Comparison of ENCODE assay signal across 11 mouse cellular contexts in genomic region chr4:45818814-45819207, GRCm38 (mm10). TPM values are rescaled to one million over a fixed set of nuclear protein-coding genes. Genes with fewer than 3 reads are reported as not detected.
DNase-seq lines count a peak whose midpoint lies in the region; ATAC-seq and TF ChIP-seq lines count a peak whose summit lies in the region.
"Had no signal": no experiment of that assay in that cellular context is flagged by ENCODE, and none has a peak within 500 bp of the region (broad histone marks: within the 10 kb centered on the region; RNA-seq: fewer than 3 reads in every experiment).

No protein-coding gene starts in this region.

- no peak overlapping the region for H3K9ac ChIP-seq in lung, embryonic 14.5 days
- H3K9ac ChIP-seq in forebrain, postnatal 0 days = peak overlapping the region; percentile 50
- no peak overlapping the region for H3K9ac ChIP-seq in liver, embryonic 13.5 days

- no peak; the same call in 1 of the 2 replicates for ATAC-seq in lung, embryonic 14.5 days (ENCODE audit: insufficient read depth)
- ATAC-seq in forebrain, postnatal 0 days = no peak; the same call in 1 of the 2 replicates
- ATAC-seq in liver, embryonic 13.5 days (ENCODE audit: low read depth) = no peak

- H3K9me3 ChIP-seq in lung, embryonic 14.5 days (ENCODE audit: low read depth, low read length) = no peaks in the 10 kb centered on the region
- H3K9me3 ChIP-seq in forebrain, postnatal 0 days (ENCODE audit: low read length) = no peaks in the 10 kb centered on the region
- H3K9me3 ChIP-seq in liver, embryonic 13.5 days (replicated peaks) = no peaks in the 10 kb centered on the region

- no peak overlapping the region for H3K4me3 ChIP-seq in lung, embryonic 14.5 days (ENCODE audit: low read depth, low read length)
- peak overlapping the region; percentile 17; the same call in 1 of the 2 replicates for H3K4me3 ChIP-seq in forebrain, postnatal 0 days (ENCODE audit: low read depth, low read length)
- no peak overlapping the region for H3K4me3 ChIP-seq in liver, embryonic 13.5 days (replicated peaks)
- no peak overlapping the region for H3K4me3 ChIP-seq in cerebellum, adult 2 months (replicated peaks; ENCODE audit: insufficient read depth, low read depth, low read length)

- TF ChIP-seq CTCF in lung, embryonic 14.5 days (IDR thresholded peaks at IDR 0.05; ENCODE audit: low read depth) = no peak
- no peak for TF ChIP-seq CTCF in forebrain, postnatal 0 days (IDR thresholded peaks at IDR 0.05; ENCODE audit: low read depth)
- no peak for TF ChIP-seq CTCF in cerebellum, adult 2 months (IDR thresholded peaks at IDR 0.05; ENCODE audit: borderline replicate concordance, insufficient read depth, low read depth, low read length)

- peaks cover 13% of the 10 kb centered on the region for H3K4me1 ChIP-seq in lung, embryonic 14.5 days (ENCODE audit: insufficient read depth)
- peaks cover 36% of the 10 kb centered on the region for H3K4me1 ChIP-seq in forebrain, postnatal 0 days (ENCODE audit: insufficient read depth)
- peaks cover 4% of the 10 kb centered on the region; the same call in 1 of the 2 replicates for H3K4me1 ChIP-seq in liver, embryonic 13.5 days (replicated peaks)
- H3K4me1 ChIP-seq in cerebellum, adult 2 months (ENCODE audit: control insufficient read depth, insufficient read depth, low read length) = no peaks in the 10 kb centered on the region

- H3K36me3 ChIP-seq in lung, embryonic 14.5 days (ENCODE audit: insufficient read depth) = no peaks in the 10 kb centered on the region
- peaks cover 11% of the 10 kb centered on the region for H3K36me3 ChIP-seq in forebrain, postnatal 0 days (ENCODE audit: insufficient read depth)
- H3K36me3 ChIP-seq in liver, embryonic 13.5 days = no peaks in the 10 kb centered on the region
- H3K36me3 ChIP-seq in splenic B cell, adult 2 months (ENCODE audit: control insufficient read depth, insufficient read depth, low read length, poor library complexity, severe bottlenecking) = no peaks in the 10 kb centered on the region

- no peak for DNase-seq in lung, embryonic 14.5 days
- no peak for DNase-seq in lung, postnatal 36 days
- no peak for DNase-seq in forebrain, postnatal 0 days
- DNase-seq in liver, embryonic 13.5 days = no peak
- DNase-seq in splenic B cell, adult 2 months (ENCODE audit: low read depth, low spot score) = peak; percentile 30
- DNase-seq in cerebellum, adult 2 months = no peak
- DNase-seq in urinary bladder, postnatal 14 days (ENCODE audit: low spot score) = no peak
- DNase-seq in cerebellum, postnatal 25 days = no peak
- DNase-seq: right cerebral cortex, postnatal 14 days had no signal

- peak overlapping the region; percentile 72; the same call in 1 of the 2 replicates for H3K27ac ChIP-seq in lung, embryonic 14.5 days (ENCODE audit: low read depth)
- H3K27ac ChIP-seq in forebrain, postnatal 0 days (ENCODE audit: low read depth, low read length) = peak overlapping the region; percentile 92
- H3K27ac ChIP-seq in liver, embryonic 13.5 days = no peak overlapping the region
- no peak overlapping the region for H3K27ac ChIP-seq in cerebellum, adult 2 months (ENCODE audit: insufficient read depth, low read length)

- H3K27me3 ChIP-seq in lung, embryonic 14.5 days (ENCODE audit: insufficient read depth, low read length) = peaks cover 8% of the 10 kb centered on the region; the same call in 1 of the 2 replicates
- H3K27me3 ChIP-seq in forebrain, postnatal 0 days (ENCODE audit: insufficient read depth, low read length) = no peaks in the 10 kb centered on the region
- H3K27me3 ChIP-seq in liver, embryonic 13.5 days = peaks cover 30% of the 10 kb centered on the region
- no peaks in the 10 kb centered on the region for H3K27me3 ChIP-seq in splenic B cell, adult 2 months (ENCODE audit: control insufficient read depth, insufficient read depth, low read length, poor library complexity, severe bottlenecking)
- H3K27me3 ChIP-seq in cerebellum, adult 2 months (ENCODE audit: control insufficient read depth, insufficient read depth, low read length) = peaks cover 3% of the 10 kb centered on the region; the same call in 1 of the 2 replicates

- H3K4me2 ChIP-seq in lung, embryonic 14.5 days = peak overlapping the region; percentile 62
- peak overlapping the region; percentile 39 for H3K4me2 ChIP-seq in forebrain, postnatal 0 days (ENCODE audit: low read depth)
- peak overlapping the region; percentile 48; the same call in 1 of the 2 replicates for H3K4me2 ChIP-seq in liver, embryonic 13.5 days

- TF ChIP-seq POLR2A in cerebellum, adult 2 months (IDR thresholded peaks at IDR 0.05; ENCODE audit: borderline replicate concordance, insufficient read depth, low read length) = no peak

- WGBS in lung, embryonic 14.5 days = 27% methylated on average over 4 of the region's 4 CpGs
- WGBS in forebrain, postnatal 0 days = 6% methylated on average over 4 of the region's 4 CpGs
- WGBS in liver, embryonic 13.5 days (ENCODE audit: insufficient replicate concordance) = 24% methylated on average over 4 of the region's 4 CpGs
- whole genome bisulfite sequencing in cerebellum, adult 2 months = 51% methylated on average over 4 of the region's 4 CpGs

RNA-seq across cellular contexts. Expression of gene Igfbpl1, which starts 7.9 kb away (rescaled TPM):
- polyA plus RNA-seq in lung, embryonic 14.5 days (2014; fragmentation: Nextera tagmentation; extraction: Ambion mirVana) = 0.11 and 0.26 TPM in 2 replicates
- 102 and 123 TPM in 2 replicates for total RNA-seq in forebrain, postnatal 0 days (2014; rRNA removed)
- polyA plus RNA-seq in forebrain, postnatal 0 days (2015; fragmentation: Nextera tagmentation; extraction: Ambion mirVana) = 41.0 and 55.1 TPM in 2 replicates
- 0.03 and 0.05 TPM in 2 replicates for polyA plus RNA-seq in liver, embryonic 13.5 days (2015; fragmentation: Nextera tagmentation; extraction: Ambion mirVana)
- polyA plus RNA-seq in cerebellum, adult 2 months (2012; rRNA removed) = 0.38 and 0.51 TPM in 2 replicates
- total RNA-seq: gastrocnemius, postnatal 4 days had no signal

RNA-seq across cellular contexts. Expression of gene Aldh1b1, which starts 20.0 kb away (rescaled TPM):
- 0.83 and 2.6 TPM in 2 replicates for polyA plus RNA-seq in lung, embryonic 14.5 days (2014; fragmentation: Nextera tagmentation; extraction: Ambion mirVana)
- total RNA-seq in forebrain, postnatal 0 days (2014; rRNA removed) = 56.4 and 57.6 TPM in 2 replicates
- polyA plus RNA-seq in forebrain, postnatal 0 days (2015; fragmentation: Nextera tagmentation; extraction: Ambion mirVana) = 37.1 and 39.2 TPM in 2 replicates
- polyA plus RNA-seq in liver, embryonic 13.5 days (2015; fragmentation: Nextera tagmentation; extraction: Ambion mirVana) = 44.1 and 50.6 TPM in 2 replicates
- polyA plus RNA-seq in cerebellum, adult 2 months (2012; rRNA removed) = 2.7 and 2.8 TPM in 2 replicates

RNA-seq across cellular contexts. Expression of gene Stra6l, which starts 29.7 kb away (rescaled TPM):
- not detected in 2 replicates for polyA plus RNA-seq in lung, embryonic 14.5 days (2014; fragmentation: Nextera tagmentation; extraction: Ambion mirVana)
- total RNA-seq in forebrain, postnatal 0 days (2014; rRNA removed) = 0.29 and 0.46 TPM in 2 replicates
- 0.38 and 0.47 TPM in 2 replicates for polyA plus RNA-seq in forebrain, postnatal 0 days (2015; fragmentation: Nextera tagmentation; extraction: Ambion mirVana)
- 2.9 and 4.0 TPM in 2 replicates for polyA plus RNA-seq in liver, embryonic 13.5 days (2015; fragmentation: Nextera tagmentation; extraction: Ambion mirVana)
- polyA plus RNA-seq in cerebellum, adult 2 months (2012; rRNA removed) = 0.03 and 0.05 TPM in 2 replicates
- total RNA-seq: left cerebral cortex, postnatal 14 days had no signal

Comparison
In these comparisons a context has a peak if more than half of its experiments do, and no peak if none do; other contexts are left out.
1. H3K27ac ChIP-seq: peak in lung, embryonic 14.5 days (single experiment) and forebrain, postnatal 0 days (single experiment); none in liver, embryonic 13.5 days (single experiment) and cerebellum, adult 2 months (single experiment).
2. RNA of gene Igfbpl1, which starts 7.9 kb away (polyA plus RNA-seq): 41.0 to 55.1 TPM in forebrain, postnatal 0 days; 0.38 to 0.51 TPM in cerebellum, adult 2 months, 0.11 to 0.26 TPM in lung, embryonic 14.5 days and 0.03 to 0.05 TPM in liver, embryonic 13.5 days; every median in the first group is over 10 times any median in the second.
3. Peak in every context shown above with its lines, with median percentiles within 50 percentile points of each other: H3K4me2 ChIP-seq.